Mouse (Mus musculus) hematopoietic stem cell, adult 5-6 weeks (primary cell): ENCODE data around the gene Gm15140. TPM values are rescaled to one million over a fixed set of nuclear protein-coding genes. Genes with fewer than 3 reads are reported as not detected.
"Not testable (repeated sequence)": the region's sequence is repeated elsewhere in the genome, so short reads cannot be mapped to it uniquely, and the experiment has no call there.

Source experiments
- ATAC-seq, 2 experiments: fragments of 125-278 bp in 1 of 2; replicated peaks in 1 of 2; 2 replicates each; pipeline ENCODE4 v1.8.0; 2016 to 2017; ENCODE audit warnings: inconsistent platforms in 2 of 2, mild to moderate bottlenecking in 2 of 2, moderate number of reproducible peaks in 2 of 2, low read depth in 1 of 2, moderate TSS enrichment in 1 of 2; ENCODE audit not compliant: low FRiP score in 2 of 2, poor library complexity in 2 of 2, severe bottlenecking in 2 of 2, insufficient read depth in 1 of 2, low TSS enrichment in 1 of 2
- total RNA-seq: library from RNA; stranded (forward); fragments of 172-1452, 232-1000 nt; gene quantifications from 2 replicates; pipeline ENCODE4 v1.2.3, GENCODE M21; 2017

The Gm15140 gene
- not detected in 2 replicates for total RNA-seq

DNA sequence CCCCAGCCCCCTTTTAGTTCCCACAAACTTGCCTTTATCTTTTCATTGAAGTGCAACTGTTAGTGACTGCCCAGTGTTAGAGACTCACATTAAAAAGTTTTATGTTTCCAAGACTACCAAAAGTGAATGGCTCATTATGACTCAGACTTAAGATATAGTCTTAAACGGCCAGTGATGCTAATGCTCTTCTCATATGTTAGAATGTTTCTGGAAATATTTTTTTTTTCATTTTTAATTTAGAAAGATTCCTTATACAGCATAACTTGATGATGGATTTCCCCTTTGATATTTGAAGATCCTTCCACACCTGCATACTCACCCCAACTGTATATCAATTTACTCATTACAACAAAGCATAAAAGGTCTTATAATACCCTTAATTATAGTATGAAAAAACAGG is at the start of gene Gm15140:
Gm15140 (minus strand) TSS at position 101 of the 400 bp plus-strand sequence.
- not testable (repeated sequence) for ATAC-seq

Other genes starting within 250 kb of the Gm15140 start
- not detected in 2 replicates for gene Samt1, start 108.0 kb downstream of the Gm15140 start, total RNA-seq
- not detected in 2 replicates for gene 4921511M17Rik, start 86.9 kb downstream of the Gm15140 start, total RNA-seq
- gene Gm10057, start 65.6 kb downstream of the Gm15140 start, total RNA-seq: not detected in 2 replicates
- not detected in 2 replicates for gene 4930524N10Rik, start 222.7 kb upstream of the Gm15140 start, total RNA-seq